ENCODE assay signal across 8 mouse cellular contexts in genomic region chr5:27737168-27737567, GRCm38 (mm10). TPM values are rescaled to one million over a fixed set of nuclear protein-coding genes. Genes with fewer than 3 reads are reported as not detected.
DNase-seq lines count a peak whose midpoint lies in the region; ATAC-seq and TF ChIP-seq lines count a peak whose summit lies in the region.

No protein-coding gene starts in this region.

- no peaks in the 10 kb centered on the region for H3K9me3 ChIP-seq in forebrain, postnatal 0 days (ENCODE audit: low read length)
- H3K9me3 ChIP-seq in kidney, postnatal 0 days (replicated peaks; ENCODE audit: low read length) = no peaks in the 10 kb centered on the region
- no peaks in the 10 kb centered on the region for H3K9me3 ChIP-seq in stomach, embryonic 14.5 days (ENCODE audit: control insufficient read depth, low read depth, low read length)

- no peaks in the 10 kb centered on the region for H3K27me3 ChIP-seq in forebrain, postnatal 0 days (ENCODE audit: insufficient read depth, low read length)
- no peaks in the 10 kb centered on the region for H3K27me3 ChIP-seq in kidney, postnatal 0 days (ENCODE audit: insufficient read depth, low read length)
- H3K27me3 ChIP-seq in stomach, embryonic 14.5 days (ENCODE audit: control insufficient read depth, insufficient read depth, low read length) = no peaks in the 10 kb centered on the region

- H3K9ac ChIP-seq in forebrain, postnatal 0 days = no peak overlapping the region
- no peak overlapping the region for H3K9ac ChIP-seq in kidney, postnatal 0 days (ENCODE audit: low read depth, low read length)
- H3K9ac ChIP-seq in stomach, embryonic 14.5 days (replicated peaks; ENCODE audit: low read depth, low read length) = no peak overlapping the region

- 0 out of 2 replicates have a peak, but pooled peaks have one; percentile 21 for ATAC-seq in forebrain, postnatal 0 days
- ATAC-seq in kidney, postnatal 0 days (replicated peaks; ENCODE audit: low FRiP score, low read depth) = peak; percentile 83
- ATAC-seq in stomach, embryonic 14.5 days (ENCODE audit: insufficient number of reproducible peaks, insufficient read depth, low FRiP score, low read depth) = peak; percentile 77; the same call in 1 of the 2 replicates

- no peak overlapping the region for H3K4me2 ChIP-seq in forebrain, postnatal 0 days (ENCODE audit: low read depth)
- no peak overlapping the region for H3K4me2 ChIP-seq in kidney, postnatal 0 days (ENCODE audit: low read length)
- H3K4me2 ChIP-seq in stomach, embryonic 14.5 days (replicated peaks; ENCODE audit: low read depth, low read length) = no peak overlapping the region

- peak; percentile 48 for DNase-seq in right cerebral cortex, postnatal 4 days
- no peak for DNase-seq in right cerebral cortex, postnatal 36 days (ENCODE audit: low spot score in 2 of 2)
- DNase-seq in adrenal gland, postnatal 25 days = peak; percentile 46
- peak; percentile 34 for DNase-seq in forebrain, postnatal 0 days
- DNase-seq in kidney, postnatal 0 days (ENCODE audit: low spot score) = peak; percentile 94
- DNase-seq in lung, postnatal 36 days = peak; percentile 45
- no peak for DNase-seq in layer of hippocampus, adult 9-10 months (ENCODE audit: low spot score)

- H3K4me3 ChIP-seq in forebrain, postnatal 0 days (ENCODE audit: low read depth, low read length) = no peak overlapping the region
- no peak overlapping the region for H3K4me3 ChIP-seq in kidney, postnatal 0 days (replicated peaks; ENCODE audit: low read depth, low read length)
- no peak overlapping the region for H3K4me3 ChIP-seq in stomach, embryonic 14.5 days (ENCODE audit: low read depth, low read length)

- 19% methylated on average over 3 of the region's 3 CpGs for WGBS in forebrain, postnatal 0 days
- 7% methylated on average over 3 of the region's 3 CpGs for WGBS in kidney, postnatal 0 days
- 0% methylated on average over 3 of the region's 3 CpGs for WGBS in stomach, embryonic 14.5 days

- peaks cover 3% of the 10 kb centered on the region; the same call in 1 of the 2 replicates for H3K4me1 ChIP-seq in forebrain, postnatal 0 days (ENCODE audit: insufficient read depth)
- no peaks in the 10 kb centered on the region for H3K4me1 ChIP-seq in kidney, postnatal 0 days (replicated peaks; ENCODE audit: insufficient read depth, low read length)
- H3K4me1 ChIP-seq in stomach, embryonic 14.5 days (ENCODE audit: control insufficient read depth, insufficient read depth, low read length) = no peaks in the 10 kb centered on the region

- peaks cover under 1% of the 10 kb centered on the region; the same call in 1 of the 2 replicates for H3K36me3 ChIP-seq in forebrain, postnatal 0 days (ENCODE audit: insufficient read depth)
- H3K36me3 ChIP-seq in kidney, postnatal 0 days (ENCODE audit: insufficient read depth, low read length) = peaks cover 6% of the 10 kb centered on the region; the same call in 1 of the 2 replicates
- no peaks in the 10 kb centered on the region; the same call in none of the 2 replicates for H3K36me3 ChIP-seq in stomach, embryonic 14.5 days (ENCODE audit: control insufficient read depth, insufficient read depth, low read length)

- peak; percentile 64 for TF ChIP-seq CTCF in forebrain, postnatal 0 days (IDR thresholded peaks at IDR 0.05; ENCODE audit: low read depth)
- TF ChIP-seq CTCF in kidney, postnatal 0 days (IDR thresholded peaks at IDR 0.05; ENCODE audit: low read depth) = peak; percentile 82

- no peak overlapping the region for H3K27ac ChIP-seq in forebrain, postnatal 0 days (ENCODE audit: low read depth, low read length)
- no peak overlapping the region for H3K27ac ChIP-seq in kidney, postnatal 0 days
- H3K27ac ChIP-seq in stomach, embryonic 14.5 days (ENCODE audit: low read length) = no peak overlapping the region

RNA-seq across cellular contexts. Expression of gene Paxip1, which starts 54.3 kb away (rescaled TPM):
- 32.5 and 37.7 TPM in 2 replicates for total RNA-seq in adrenal gland, postnatal 25 days (2021)
- total RNA-seq in forebrain, postnatal 0 days (2014; rRNA removed) = 24.8 and 28.1 TPM in 2 replicates
- 19.4 and 21.3 TPM in 2 replicates for polyA plus RNA-seq in forebrain, postnatal 0 days (2015; fragmentation: Nextera tagmentation; extraction: Ambion mirVana)
- polyA plus RNA-seq in kidney, postnatal 0 days (2015; fragmentation: Nextera tagmentation; extraction: Ambion mirVana) = 18.7 and 18.8 TPM in 2 replicates
- polyA plus RNA-seq in stomach, embryonic 14.5 days (2014; fragmentation: Nextera tagmentation; extraction: Ambion mirVana) = 38.7 and 40.9 TPM in 2 replicates

Comparison
In these comparisons a context has a peak if more than half of its experiments do, and no peak if none do; other contexts are left out.
1. DNase-seq: peak in right cerebral cortex, postnatal 4 days (single experiment), adrenal gland, postnatal 25 days (single experiment), forebrain, postnatal 0 days (single experiment), kidney, postnatal 0 days (single experiment) and lung, postnatal 36 days (single experiment); none in right cerebral cortex, postnatal 36 days (0 of 2) and layer of hippocampus, adult 9-10 months (single experiment).
2. ATAC-seq: peak in every context shown above with its lines; median percentile 83 in kidney, postnatal 0 days; 77 in stomach, embryonic 14.5 days; 21 in forebrain, postnatal 0 days.